Mouse (Mus musculus): ENCODE data around the gene Prrg2. TPM values are rescaled to one million over a fixed set of nuclear protein-coding genes. Genes with fewer than 3 reads are reported as not detected.

The Prrg2 gene
- polyA plus RNA-seq, 1 experiment from 2014 or later: 20.5 TPM

GRCm38 (mm10) chr7:45053931-45054510, 8.5 kb downstream of the Prrg2 start:
- WGBS: under 1% methylated on average over 33 of the region's 33 CpGs
- H3K27ac ChIP-seq: peak overlapping the region; percentile 100
- peak overlapping the region; percentile 52; the same call in 1 of the 2 replicates for H3K9ac ChIP-seq
- H3K4me3 ChIP-seq (replicated peaks): peak overlapping the region; percentile 82
- ATAC-seq (ENCODE audit: insufficient read depth, low FRiP score, low read depth): peak; percentile 94
- H3K9me3 ChIP-seq: no peaks in the 10 kb centered on the region
- no peaks in the 10 kb centered on the region for H3K27me3 ChIP-seq (replicated peaks)
- peak overlapping the region; percentile 94 for H3K4me2 ChIP-seq
- peaks cover 17% of the 10 kb centered on the region for H3K4me1 ChIP-seq
- H3K36me3 ChIP-seq: peaks cover 13% of the 10 kb centered on the region

GRCm38 (mm10) chr7:45053117-45053930, 9.2 kb downstream of the Prrg2 start:
- Histone ChIP-seq H3K4me1 (peaks cover 17% of the 10 kb centered on the region), H3K9me3 (no peaks in the 10 kb centered on the region), H3K27me3 (replicated peaks) (no peaks in the 10 kb centered on the region), H3K4me2 (peak overlapping the region; percentile 94), H3K4me3 (replicated peaks) (peak overlapping the region; percentile 82), H3K36me3 (peaks cover 20% of the 10 kb centered on the region), H3K27ac (peak overlapping the region; percentile 100), H3K9ac (peak overlapping the region; percentile 70)
- peak; percentile 27 for ATAC-seq (ENCODE audit: insufficient read depth, low FRiP score, low read depth)
- 1% methylated on average over 23 of the region's 59 CpGs for WGBS

- no peak for ATAC-seq (ENCODE audit: insufficient read depth, low FRiP score, low read depth)
- 0% methylated on average over 10 of the region's 18 CpGs for WGBS
These were observed 9.7 kb downstream of the Prrg2 start, which contains the start of gene Prr12 for GRCm38 (mm10) chr7:45052862-45053116. Prr12 (minus strand) TSS chr7:45052881.

GRCm38 (mm10) chr7:45052181-45052861, 10.2 kb downstream of the Prrg2 start:
- under 1% methylated on average over 38 of the region's 38 CpGs for WGBS
- Histone ChIP-seq H3K27me3 (replicated peaks) (no peaks in the 10 kb centered on the region), H3K4me1 (peaks cover 17% of the 10 kb centered on the region), H3K9ac (peak overlapping the region; percentile 70), H3K27ac (peak overlapping the region; percentile 100), H3K9me3 (no peaks in the 10 kb centered on the region), H3K4me2 (peak overlapping the region; percentile 94), H3K4me3 (replicated peaks) (peak overlapping the region; percentile 82), H3K36me3 (peaks cover 30% of the 10 kb centered on the region)
- ATAC-seq (ENCODE audit: insufficient read depth, low FRiP score, low read depth): no peak

More at GRCm38 (mm10) chr7:45052862-45053116, 9.7 kb downstream of the Prrg2 start, which contains the start of gene Prr12:
- peaks cover 26% of the 10 kb centered on the region for H3K36me3 ChIP-seq
- H3K27ac ChIP-seq: peak within 1 kb of the TSS; percentile 100
- peak within 1 kb of the TSS; percentile 94 for H3K4me2 ChIP-seq
- H3K27me3 ChIP-seq (replicated peaks): no peaks in the 10 kb centered on the region
- H3K4me1 ChIP-seq: peaks cover 17% of the 10 kb centered on the region
- H3K9me3 ChIP-seq: no peaks in the 10 kb centered on the region
- H3K9ac ChIP-seq: peak within 1 kb of the TSS; percentile 70
- H3K4me3 ChIP-seq (replicated peaks): peak within 1 kb of the TSS; percentile 82

- Histone ChIP-seq H3K27me3 (replicated peaks) (no peaks in the 10 kb centered on the region), H3K4me1 (peaks cover 17% of the 10 kb centered on the region), H3K9ac (peak overlapping the region; percentile 70), H3K4me3 (replicated peaks) (peak overlapping the region; percentile 82), H3K36me3 (peaks cover 38% of the 10 kb centered on the region), H3K4me2 (peak overlapping the region; percentile 94), H3K27ac (peak overlapping the region; percentile 100), H3K9me3 (no peaks in the 10 kb centered on the region)
- ATAC-seq (ENCODE audit: insufficient read depth, low FRiP score, low read depth): no peak
- 3% methylated on average over 13 of the region's 13 CpGs for WGBS
These were observed 10.9 kb downstream of the Prrg2 start for GRCm38 (mm10) chr7:45051601-45051974.

- no peak overlapping the region for H3K9ac ChIP-seq
- WGBS: 8% methylated on average over 16 of the region's 16 CpGs
These were observed 11.4 kb downstream of the Prrg2 start for GRCm38 (mm10) chr7:45050945-45051600.

GRCm38 (mm10) chr7:45048923-45049657, 13.4 kb downstream of the Prrg2 start:
- 92% methylated on average over 23 of the region's 23 CpGs for WGBS
- Histone ChIP-seq H3K9me3 (no peaks in the 10 kb centered on the region), H3K4me2 (no peak overlapping the region), H3K36me3 (peaks cover 60% of the 10 kb centered on the region), H3K4me1 (peaks cover 17% of the 10 kb centered on the region), H3K27ac (no peak overlapping the region), H3K4me3 (replicated peaks) (no peak overlapping the region), H3K27me3 (replicated peaks) (no peaks in the 10 kb centered on the region), H3K9ac (no peak overlapping the region)
- no peak for ATAC-seq (ENCODE audit: insufficient read depth, low FRiP score, low read depth)

More at GRCm38 (mm10) chr7:45050945-45051600, 11.4 kb downstream of the Prrg2 start:
- H3K27ac ChIP-seq: peak overlapping the region; percentile 100; the same call in 1 of the 2 replicates
- peak overlapping the region; percentile 94 for H3K4me2 ChIP-seq
- H3K4me1 ChIP-seq: peaks cover 17% of the 10 kb centered on the region
- H3K9me3 ChIP-seq: no peaks in the 10 kb centered on the region
- peak overlapping the region; percentile 82 for H3K4me3 ChIP-seq (replicated peaks)
- peak; percentile 12 for ATAC-seq (ENCODE audit: insufficient read depth, low FRiP score, low read depth)
- no peaks in the 10 kb centered on the region for H3K27me3 ChIP-seq (replicated peaks)
- H3K36me3 ChIP-seq: peaks cover 43% of the 10 kb centered on the region

- 92% methylated on average over 36 of the region's 38 CpGs for WGBS
- H3K27ac ChIP-seq: no peak overlapping the region
- no peaks in the 10 kb centered on the region for H3K9me3 ChIP-seq
- ATAC-seq (ENCODE audit: insufficient read depth, low FRiP score, low read depth): no peak
- H3K4me3 ChIP-seq (replicated peaks): no peak overlapping the region
- H3K4me1 ChIP-seq: peaks cover 17% of the 10 kb centered on the region
- H3K36me3 ChIP-seq: peaks cover 67% of the 10 kb centered on the region
- H3K4me2 ChIP-seq: no peak overlapping the region
- H3K27me3 ChIP-seq (replicated peaks): no peaks in the 10 kb centered on the region
- no peak overlapping the region for H3K9ac ChIP-seq
These were observed 14.2 kb downstream of the Prrg2 start for GRCm38 (mm10) chr7:45048001-45048890.

GRCm38 (mm10) chr7:45047491-45047890, 15.0 kb downstream of the Prrg2 start:
- no peak overlapping the region for H3K4me3 ChIP-seq (replicated peaks)
- H3K36me3 ChIP-seq: peaks cover 75% of the 10 kb centered on the region
- H3K9me3 ChIP-seq: no peaks in the 10 kb centered on the region
- no peak overlapping the region for H3K9ac ChIP-seq
- no peaks in the 10 kb centered on the region for H3K27me3 ChIP-seq (replicated peaks)
- peaks cover 17% of the 10 kb centered on the region for H3K4me1 ChIP-seq
- no peak overlapping the region for H3K27ac ChIP-seq
- 93% methylated on average over 14 of the region's 14 CpGs for WGBS
- no peak overlapping the region for H3K4me2 ChIP-seq
- no peak for ATAC-seq (ENCODE audit: insufficient read depth, low FRiP score, low read depth)

GRCm38 (mm10) chr7:45046853-45047350, 15.6 kb downstream of the Prrg2 start:
- ATAC-seq (ENCODE audit: insufficient read depth, low FRiP score, low read depth): no peak

More at GRCm38 (mm10) chr7:45046853-45047350, 15.6 kb downstream of the Prrg2 start:
- H3K4me1 ChIP-seq: peaks cover 12% of the 10 kb centered on the region
- peaks cover 75% of the 10 kb centered on the region for H3K36me3 ChIP-seq
- WGBS: 94% methylated on average over 26 of the region's 26 CpGs
- no peak overlapping the region for H3K4me3 ChIP-seq (replicated peaks)
- no peaks in the 10 kb centered on the region for H3K27me3 ChIP-seq (replicated peaks)
- H3K9me3 ChIP-seq: no peaks in the 10 kb centered on the region
- H3K4me2 ChIP-seq: no peak overlapping the region
- no peak overlapping the region for H3K9ac ChIP-seq
- H3K27ac ChIP-seq: no peak overlapping the region
